Mouse (Mus musculus): Measurements from ENCODE around the gene Stk39. TPM values are rescaled to one million over a fixed set of nuclear protein-coding genes. Genes with fewer than 3 reads are reported as not detected.

The Stk39 gene
- polyA plus RNA-seq, 1 experiment, result not detected

DNA sequence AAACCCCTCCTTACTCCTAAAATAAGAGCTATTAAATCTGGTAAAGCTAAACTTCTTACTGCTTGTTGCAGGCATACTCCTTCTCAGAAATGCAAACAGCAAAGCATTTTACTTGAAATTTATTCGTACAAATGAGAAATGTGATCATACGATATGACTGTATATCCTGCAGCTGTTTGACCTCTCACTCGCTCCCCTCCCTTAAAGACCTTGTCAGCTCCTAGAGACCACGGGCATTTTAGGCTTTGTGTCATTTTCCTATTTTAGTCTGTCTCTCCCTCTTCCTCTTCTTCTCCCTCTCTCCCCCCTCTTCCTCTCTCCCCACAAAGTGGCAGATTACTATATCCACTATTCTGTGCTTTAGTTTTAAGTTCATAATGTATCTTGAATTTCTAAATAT is 200.8 kb downstream of the Stk39 start:
- no peak for TF ChIP-seq GATA1 (IDR thresholded peaks at IDR 0.05; ENCODE audit: low read length)

GRCm38 (mm10) chr2:68270836-68271235 is 201.2 kb downstream of the Stk39 start:
- no peak for TF ChIP-seq GATA1 (IDR thresholded peaks at IDR 0.05; ENCODE audit: low read length)

- TF ChIP-seq GATA1 (IDR thresholded peaks at IDR 0.05; ENCODE audit: low read length), result no peak
Observed at GRCm38 (mm10) chr2:68269646-68270045, 202.4 kb downstream of the Stk39 start.

DNA sequence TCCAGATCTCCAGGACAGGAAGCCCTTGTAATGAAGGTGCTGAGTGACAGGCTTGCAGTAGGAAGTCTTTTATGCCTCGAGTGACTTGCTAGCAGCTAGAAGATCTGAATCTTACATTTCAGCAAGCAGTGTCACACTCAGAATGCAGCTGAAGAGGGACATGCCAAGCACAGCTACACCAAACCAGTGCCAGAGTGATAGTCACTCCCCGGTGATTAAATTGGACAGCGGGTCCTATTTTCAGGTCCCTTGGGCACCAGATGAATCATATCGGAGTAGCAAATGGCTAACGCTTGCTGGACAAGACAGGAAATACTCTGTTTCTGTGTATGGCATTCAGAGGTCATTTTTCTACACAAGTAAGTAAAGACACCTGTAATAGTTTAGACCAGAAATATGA is 207.2 kb downstream of the Stk39 start:
- no peak for TF ChIP-seq GATA1 (IDR thresholded peaks at IDR 0.05; ENCODE audit: low read length)

DNA sequence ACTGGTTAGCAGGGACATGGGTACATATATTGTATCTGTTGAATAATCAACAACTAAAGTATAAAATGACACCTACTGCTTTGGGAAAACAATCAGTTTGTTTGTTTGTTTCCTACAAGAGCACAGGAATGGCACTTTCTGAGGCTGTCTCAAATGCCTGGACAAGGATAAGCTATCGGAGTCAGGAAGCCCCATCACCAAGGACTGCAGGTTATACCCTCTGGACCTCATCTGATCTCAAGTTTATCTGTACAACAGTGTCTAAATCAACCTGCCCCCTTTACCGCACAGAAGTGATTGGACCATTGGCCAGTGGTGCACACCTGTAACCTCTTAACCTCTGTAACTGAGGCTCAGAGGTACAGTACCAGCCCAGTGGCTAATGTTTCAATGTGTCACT is 211.2 kb downstream of the Stk39 start:
- TF ChIP-seq GATA1 (IDR thresholded peaks at IDR 0.05; ENCODE audit: low read length), result no peak

DNA sequence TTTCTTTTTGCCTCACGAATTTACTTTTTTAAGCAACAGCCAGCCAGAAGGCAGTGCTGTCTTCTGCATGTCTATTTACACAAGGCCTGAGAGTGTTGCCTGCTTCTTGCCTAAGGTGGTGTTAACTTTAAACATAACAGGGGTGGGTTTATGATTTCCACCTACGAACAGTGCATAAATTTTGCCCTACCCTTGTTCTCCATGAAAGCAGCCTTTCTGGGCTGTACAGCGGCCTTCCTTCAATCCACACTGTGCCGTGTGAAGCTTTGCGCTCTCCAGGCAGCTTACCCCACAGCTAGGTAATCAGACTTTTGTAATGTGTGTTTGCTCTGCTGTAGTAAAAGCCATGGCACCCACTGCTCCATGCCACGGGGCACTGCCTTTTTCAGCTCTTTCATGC is 214.5 kb downstream of the Stk39 start:
- no peak for TF ChIP-seq GATA1 (IDR thresholded peaks at IDR 0.05; ENCODE audit: low read length)

GRCm38 (mm10) chr2:68256472-68256871 is 215.6 kb downstream of the Stk39 start:
- no peak for TF ChIP-seq GATA1 (IDR thresholded peaks at IDR 0.05; ENCODE audit: low read length)

DNA sequence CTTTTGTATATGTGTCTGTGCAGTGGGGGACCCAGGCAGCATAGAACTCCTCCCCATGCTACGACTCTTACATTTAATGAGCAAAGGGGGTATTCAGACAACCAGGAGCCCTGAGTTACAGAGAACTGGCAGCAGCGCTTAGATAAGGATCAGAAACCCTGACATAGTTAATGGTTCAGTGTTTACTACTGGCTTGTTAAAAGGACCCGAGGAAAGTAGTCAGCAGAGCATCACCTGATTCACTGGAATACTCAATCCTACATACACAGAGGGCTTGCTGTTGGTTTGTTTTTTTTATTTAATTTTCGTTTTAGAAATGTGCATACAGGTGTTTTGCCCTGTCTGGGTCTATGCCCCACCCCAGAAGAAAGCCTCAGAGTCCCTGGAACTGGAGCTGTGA is 217.3 kb downstream of the Stk39 start:
- no peak for TF ChIP-seq GATA1 (IDR thresholded peaks at IDR 0.05; ENCODE audit: low read length)

DNA sequence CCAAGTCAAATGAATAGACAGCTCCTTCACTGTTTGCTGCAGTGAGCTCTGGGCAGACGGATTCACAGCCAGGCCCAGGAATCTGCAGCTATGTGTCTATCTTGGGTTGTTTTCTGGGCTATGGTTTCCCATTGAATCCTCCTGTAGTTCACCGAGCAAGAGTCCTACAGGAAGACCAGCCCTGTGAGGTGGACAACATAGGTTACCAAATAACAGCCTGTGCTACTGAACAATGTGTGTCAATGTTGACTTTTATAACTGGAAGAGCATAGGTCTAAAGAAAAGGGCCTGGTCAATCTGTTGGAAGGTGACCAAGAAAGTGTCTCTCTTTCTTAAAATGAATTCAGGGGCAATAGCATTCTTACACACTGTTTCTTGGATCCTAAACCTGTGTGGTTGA is 218.8 kb downstream of the Stk39 start:
- no peak for TF ChIP-seq GATA1 (IDR thresholded peaks at IDR 0.05; ENCODE audit: low read length)

DNA sequence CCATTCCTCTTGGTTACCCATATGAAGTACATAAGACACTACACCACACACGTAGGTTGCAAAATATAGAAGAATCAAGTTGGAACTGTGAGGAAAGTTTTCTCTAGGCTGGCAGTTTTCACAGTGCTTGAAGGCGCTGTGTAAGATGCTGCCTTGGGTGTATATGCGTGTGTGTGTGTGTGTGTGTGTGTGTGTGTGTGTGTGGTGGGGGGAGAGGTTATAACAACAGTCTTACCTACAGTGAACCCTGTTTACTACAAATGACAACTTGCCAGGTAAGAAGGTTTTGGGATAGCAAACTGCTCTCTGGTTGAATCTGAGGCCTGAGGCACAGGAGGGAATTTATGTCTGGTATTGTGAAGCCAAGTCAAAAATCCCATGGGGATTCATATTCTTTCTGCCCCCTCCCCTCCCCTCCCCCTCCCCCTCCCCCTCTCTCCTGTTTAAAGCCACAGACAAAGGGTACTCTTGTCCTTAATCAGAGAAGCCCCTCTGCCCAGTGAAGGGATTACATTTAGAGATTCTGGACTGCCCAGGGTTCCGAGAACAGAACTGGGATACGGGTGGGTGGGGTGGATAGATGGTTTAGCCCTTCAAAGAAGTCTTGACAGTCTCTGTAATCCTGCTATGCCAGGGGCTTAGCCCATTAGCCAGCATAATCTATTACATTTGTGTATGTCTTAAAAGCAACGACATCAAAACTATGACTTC is 219.9 kb downstream of the Stk39 start:
- TF ChIP-seq GATA1 (IDR thresholded peaks at IDR 0.05; ENCODE audit: low read length), result no peak

- TF ChIP-seq GATA1 (IDR thresholded peaks at IDR 0.05; ENCODE audit: low read length), result no peak
Observed at GRCm38 (mm10) chr2:68250897-68251296, 221.2 kb downstream of the Stk39 start.

DNA sequence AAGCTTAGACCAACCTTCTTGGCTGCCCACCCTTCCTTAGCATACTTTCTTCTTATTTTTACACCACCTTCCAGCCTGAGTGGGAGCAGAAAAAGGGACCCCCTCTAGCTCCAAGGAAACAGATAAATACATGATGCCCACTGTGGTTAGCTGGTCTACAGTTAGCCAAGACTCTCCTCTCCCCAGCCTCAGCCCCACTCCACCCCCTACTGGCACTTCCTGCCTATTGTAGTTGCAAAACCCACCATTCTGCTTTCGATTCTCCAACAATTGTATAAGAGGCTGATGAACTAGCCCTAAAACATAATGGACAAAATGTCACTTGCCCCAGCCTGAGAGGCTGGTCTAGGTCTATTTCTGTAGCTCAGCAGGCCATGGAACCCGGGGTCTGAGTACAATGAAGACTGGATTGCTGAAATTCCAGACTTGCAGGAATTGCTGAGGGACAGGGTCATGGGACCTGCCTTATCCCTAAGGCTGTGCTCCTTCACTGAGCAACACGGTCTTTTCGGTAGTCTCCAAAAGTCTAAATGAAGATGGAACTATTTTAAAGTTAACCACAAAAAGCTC is 222.1 kb downstream of the Stk39 start:
- no peak for TF ChIP-seq GATA1 (IDR thresholded peaks at IDR 0.05; ENCODE audit: low read length)

- TF ChIP-seq GATA1 (IDR thresholded peaks at IDR 0.05; ENCODE audit: low read length), result no peak
Observed at GRCm38 (mm10) chr2:68246284-68246683, 225.8 kb downstream of the Stk39 start.

GRCm38 (mm10) chr2:68244556-68244955 is 227.5 kb downstream of the Stk39 start:
- TF ChIP-seq GATA1 (IDR thresholded peaks at IDR 0.05; ENCODE audit: low read length), result no peak

- no peak for TF ChIP-seq GATA1 (IDR thresholded peaks at IDR 0.05; ENCODE audit: low read length)
Observed at GRCm38 (mm10) chr2:68243879-68244553, 228.1 kb downstream of the Stk39 start.

GRCm38 (mm10) chr2:68243273-68243672 is 228.8 kb downstream of the Stk39 start:
- TF ChIP-seq GATA1 (IDR thresholded peaks at IDR 0.05; ENCODE audit: low read length), result no peak

GRCm38 (mm10) chr2:68242069-68242468 is 230.0 kb downstream of the Stk39 start:
- TF ChIP-seq GATA1 (IDR thresholded peaks at IDR 0.05; ENCODE audit: low read length), result no peak

Data from G1E-ER4 (cell line).